Comparison of ENCODE assay signal across 8 mouse cellular contexts in the genomic region with DNA sequence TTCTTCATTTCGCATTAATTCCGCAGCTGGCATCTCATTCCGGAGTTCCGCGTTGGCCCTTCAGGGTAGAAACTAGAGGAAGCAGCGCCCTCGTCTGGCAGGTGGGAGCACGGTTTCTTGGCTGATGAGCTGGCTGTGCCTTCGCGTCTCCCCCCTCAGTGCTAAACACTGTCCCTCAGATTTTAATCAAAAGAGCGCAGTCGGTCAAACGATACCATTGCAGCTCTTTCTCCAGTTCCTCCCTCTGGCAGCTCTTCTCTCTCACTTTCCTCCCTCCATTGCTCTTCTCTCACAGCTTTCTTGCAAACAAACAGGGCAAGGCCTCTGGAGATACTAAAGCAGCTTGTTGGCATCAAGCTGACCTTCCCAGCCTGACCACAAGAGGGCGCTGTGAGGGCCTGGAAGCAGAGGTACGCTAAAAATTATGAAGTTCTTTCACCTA. TPM values are rescaled to one million over a fixed set of nuclear protein-coding genes. Genes with fewer than 3 reads are reported as not detected.
DNase-seq lines count a peak whose midpoint lies in the region; ATAC-seq lines count a peak whose summit lies in the region.

No protein-coding gene starts in this region.

- DNase-seq in adrenal gland, adult (ENCODE audit: inconsistent age in 2 of 2, low spot score in 1 of 2): peak; percentile 91 to 98
- peak; percentile 94 for DNase-seq in embryo, embryonic 10 days (ENCODE audit: low spot score)
- peak; percentile 87 for DNase-seq in gastrocnemius, postnatal 14 days
- DNase-seq in left cerebral cortex, adult 9 months (ENCODE audit: low spot score in 2 of 2): peak; percentile 65 to 95
- DNase-seq in right cerebral cortex, postnatal 10 days (ENCODE audit: low spot score in 2 of 2): peak; percentile 89 to 93
- peak; percentile 91 for DNase-seq in urinary bladder, postnatal 14 days (ENCODE audit: low spot score)

- intact Hi-C loops in gastrocnemius, postnatal 14 days (cut with DNase I; ENCODE audit: low total_unique reads): loop anchor here (5.0 kb wide), 1 partner anchor 45 kb away; no protein-coding TSS in a partner anchor

- ATAC-seq in inflammation-experienced regulatory T-cells, adult 6 months: peak; percentile 94
- ATAC-seq in megakaryocyte progenitor cell, adult 5-6 weeks (replicated peaks; ENCODE audit: poor library complexity): peak; percentile 92

RNA-seq across cellular contexts. Expression of gene Dnase1l3, which starts 2.9 kb away (rescaled TPM):
- total RNA-seq in gastrocnemius, postnatal 14 days (2021): under 1 TPM in 1 of 2 experiments, not detected in 1; 0.10 TPM
- 10 to 100 TPM in 1 of 3 experiments, 1 to 10 TPM in 2; 3.2 to 23.9 (median 7.7) TPM for polyA plus RNA-seq in inflammation-experienced regulatory T-cells, adult 6 months (2017; shearing (Covaris generic))
- 0.05 and 0.12 TPM in 2 replicates for total RNA-seq in megakaryocyte progenitor cell, adult 5-6 weeks (2015)
- total RNA-seq in megakaryocyte progenitor cell, adult 5-6 weeks (2017): not detected in 2 replicates

RNA-seq across cellular contexts. Expression of gene Abhd6, which starts 5.4 kb away (rescaled TPM):
- 1 to 10 TPM; 2.9 to 3.1 TPM for total RNA-seq in gastrocnemius, postnatal 14 days (2021)
- polyA plus RNA-seq in inflammation-experienced regulatory T-cells, adult 6 months (2017; shearing (Covaris generic)): 10 to 100 TPM; 22.1 to 32.7 (median 24.1) TPM
- total RNA-seq in megakaryocyte progenitor cell, adult 5-6 weeks (2015): 0.47 and 0.56 TPM in 2 replicates
- total RNA-seq in megakaryocyte progenitor cell, adult 5-6 weeks (2017): 0.54 TPM in 2 replicates

RNA-seq across cellular contexts. Expression of gene Gm45521, which starts 40.2 kb away (rescaled TPM):
- not detected for total RNA-seq in gastrocnemius, postnatal 14 days (2021)
- not detected for polyA plus RNA-seq in inflammation-experienced regulatory T-cells, adult 6 months (2017; shearing (Covaris generic))
- not detected in 2 replicates for total RNA-seq in megakaryocyte progenitor cell, adult 5-6 weeks (2015)
- total RNA-seq in megakaryocyte progenitor cell, adult 5-6 weeks (2017): not detected in 2 replicates

Comparison
In these comparisons a context has a peak if more than half of its experiments do, and no peak if none do; other contexts are left out.
1. Peak in every context shown above with its lines: DNase-seq and ATAC-seq.